Mouse (Mus musculus): ENCODE data around the gene Supt5.

DNA sequence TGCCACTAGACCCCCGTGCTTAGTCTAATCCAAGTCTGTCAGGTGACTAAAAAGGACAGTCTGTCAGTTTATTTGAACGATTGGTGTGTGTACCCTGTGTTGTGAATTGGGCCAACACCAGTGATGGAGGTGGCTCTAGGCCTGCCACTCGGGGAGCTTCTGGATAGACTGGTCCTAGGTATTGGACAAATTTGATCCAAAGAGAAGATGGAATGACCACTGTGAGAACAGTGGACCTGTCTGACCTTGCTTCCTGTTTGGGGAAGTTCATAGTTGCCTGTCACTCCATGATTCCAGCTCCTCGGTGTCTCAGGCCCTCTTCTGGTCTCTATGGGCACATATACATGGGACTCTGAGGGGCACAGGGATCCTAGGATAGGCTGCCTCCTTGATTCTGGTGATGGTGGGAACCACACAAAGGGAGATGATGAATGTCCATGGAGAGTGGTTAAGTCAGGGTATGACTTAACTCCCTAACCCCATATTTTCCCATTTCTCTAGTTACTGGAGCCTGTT lies 13.2 kb upstream of the Supt5 start:
- no peak for TF ChIP-seq CTCF (IDR thresholded peaks at IDR 0.05; ENCODE audit: insufficient read depth, low read length)
- TF ChIP-seq POLR2A (IDR thresholded peaks at IDR 0.05; ENCODE audit: borderline replicate concordance, extremely low read depth, low read depth, low read length): no peak

All from lung, adult 2 months (tissue).